Mouse (Mus musculus): ENCODE results near the gene Fanca. TPM values are rescaled to one million over a fixed set of nuclear protein-coding genes. Genes with fewer than 3 reads are reported as not detected.

Fanca gene
- polyA plus RNA-seq, 1 experiment from 2014 or later = 18.7 TPM

DNA sequence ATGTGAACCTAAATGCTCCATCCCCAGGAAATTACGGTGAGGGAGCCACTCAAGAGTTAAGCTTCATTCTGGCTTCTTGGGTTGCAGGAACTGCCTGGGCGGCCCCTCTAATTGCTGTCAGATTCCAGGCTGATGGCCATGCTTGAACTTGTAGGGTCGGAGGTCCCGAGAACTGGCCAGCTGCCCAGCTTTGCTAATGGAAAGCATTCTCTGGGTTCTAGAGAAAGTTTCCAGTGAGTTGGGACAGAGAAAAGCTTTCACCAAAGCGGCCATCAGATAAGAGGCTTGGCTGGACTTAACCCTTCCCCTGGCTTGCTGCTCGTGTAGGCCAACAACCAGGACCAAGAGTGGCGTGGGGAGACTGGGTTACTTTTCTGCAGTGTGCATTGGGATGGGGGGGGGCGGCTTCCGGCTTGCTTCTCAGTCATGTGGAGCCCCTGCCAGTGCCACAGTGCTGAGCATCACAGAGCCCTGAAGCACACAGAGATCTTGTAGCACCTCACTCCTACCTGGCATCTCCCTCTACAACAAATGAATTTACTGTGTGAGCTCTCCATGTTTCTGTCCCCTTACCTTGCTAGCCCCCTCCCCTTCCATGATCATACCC lies 30.0 kb upstream of the Fanca start:
- no peak overlapping the region for H3K4me2 ChIP-seq (ENCODE audit: low read length)
- peak overlapping the region; percentile 70 for H3K27ac ChIP-seq
- WGBS = 18% methylated on average over 9 of the region's 9 CpGs
- DNase-seq (ENCODE audit: low spot score) (peak; percentile 95), ATAC-seq (replicated peaks; ENCODE audit: low FRiP score, low read depth) (peak; percentile 43; the same call in 1 of the 2 replicates)
- no peaks in the 10 kb centered on the region for H3K27me3 ChIP-seq (ENCODE audit: insufficient read depth, low read length)
- peaks cover 23% of the 10 kb centered on the region for H3K4me1 ChIP-seq (replicated peaks; ENCODE audit: insufficient read depth, low read length)
- H3K9ac ChIP-seq (ENCODE audit: low read depth, low read length) = no peak overlapping the region
- H3K4me3 ChIP-seq (replicated peaks; ENCODE audit: low read depth, low read length) = no peak overlapping the region
- no peaks in the 10 kb centered on the region for H3K36me3 ChIP-seq (ENCODE audit: insufficient read depth, low read length)
- H3K9me3 ChIP-seq (replicated peaks; ENCODE audit: low read length) = no peaks in the 10 kb centered on the region
- no peak for TF ChIP-seq CTCF (IDR thresholded peaks at IDR 0.05; ENCODE audit: low read depth)

GRCm38 (mm10) chr8:123347293-123347692 lies 28.9 kb upstream of the Fanca start:
- ATAC-seq (replicated peaks; ENCODE audit: low FRiP score, low read depth) (no peak), DNase-seq (ENCODE audit: low spot score) (no peak)
- no peaks in the 10 kb centered on the region for H3K36me3 ChIP-seq (ENCODE audit: insufficient read depth, low read length)
- 45% methylated on average over 2 of the region's 2 CpGs for WGBS
- no peak overlapping the region for H3K4me2 ChIP-seq (ENCODE audit: low read length)
- no peaks in the 10 kb centered on the region for H3K27me3 ChIP-seq (ENCODE audit: insufficient read depth, low read length)
- peak overlapping the region; percentile 70 for H3K27ac ChIP-seq
- TF ChIP-seq CTCF (IDR thresholded peaks at IDR 0.05; ENCODE audit: low read depth) = no peak
- H3K9ac ChIP-seq (ENCODE audit: low read depth, low read length) = no peak overlapping the region
- no peak overlapping the region for H3K4me3 ChIP-seq (replicated peaks; ENCODE audit: low read depth, low read length)
- H3K9me3 ChIP-seq (replicated peaks; ENCODE audit: low read length) = no peaks in the 10 kb centered on the region
- peaks cover 28% of the 10 kb centered on the region for H3K4me1 ChIP-seq (replicated peaks; ENCODE audit: insufficient read depth, low read length)

GRCm38 (mm10) chr8:123345856-123346255 lies 27.5 kb upstream of the Fanca start:
- Histone ChIP-seq H3K27me3 (ENCODE audit: insufficient read depth, low read length) (no peaks in the 10 kb centered on the region), H3K36me3 (ENCODE audit: insufficient read depth, low read length) (no peaks in the 10 kb centered on the region), H3K4me3 (replicated peaks; ENCODE audit: low read depth, low read length) (no peak overlapping the region), H3K9me3 (replicated peaks; ENCODE audit: low read length) (no peaks in the 10 kb centered on the region), H3K4me1 (replicated peaks; ENCODE audit: insufficient read depth, low read length) (peaks cover 28% of the 10 kb centered on the region), H3K9ac (ENCODE audit: low read depth, low read length) (no peak overlapping the region), H3K4me2 (ENCODE audit: low read length) (no peak overlapping the region), H3K27ac (peak overlapping the region; percentile 36; the same call in 1 of the 2 replicates)
- no peak for ATAC-seq (replicated peaks; ENCODE audit: low FRiP score, low read depth)
- no peak for DNase-seq (ENCODE audit: low spot score)
- WGBS = 70% methylated on average over 6 of the region's 6 CpGs
- TF ChIP-seq CTCF (IDR thresholded peaks at IDR 0.05; ENCODE audit: low read depth) = no peak

DNA sequence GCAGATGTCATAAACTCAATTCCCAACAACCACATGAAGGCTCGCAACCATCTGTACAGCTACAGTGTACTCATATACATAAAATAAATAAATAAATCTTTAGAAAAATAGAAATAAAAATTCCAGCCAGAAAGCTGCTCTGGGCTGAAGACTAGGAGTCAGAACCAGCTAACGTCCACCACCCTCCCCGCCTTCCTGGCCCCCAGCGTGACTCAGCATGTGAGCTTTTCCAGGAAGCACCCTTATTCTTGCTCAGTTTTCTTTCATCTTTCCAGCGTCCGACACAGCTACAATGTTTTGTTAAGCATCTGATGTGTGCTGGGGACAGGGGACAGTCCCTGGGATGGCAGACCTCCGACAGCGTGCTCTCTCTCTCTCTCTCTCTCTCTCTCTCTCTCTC lies 26.8 kb upstream of the Fanca start:
- Histone ChIP-seq H3K4me2 (ENCODE audit: low read length) (no peak overlapping the region), H3K36me3 (ENCODE audit: insufficient read depth, low read length) (no peaks in the 10 kb centered on the region), H3K27ac (no peak overlapping the region), H3K9me3 (replicated peaks; ENCODE audit: low read length) (no peaks in the 10 kb centered on the region), H3K27me3 (ENCODE audit: insufficient read depth, low read length) (no peaks in the 10 kb centered on the region), H3K9ac (ENCODE audit: low read depth, low read length) (no peak overlapping the region), H3K4me1 (replicated peaks; ENCODE audit: insufficient read depth, low read length) (peaks cover 28% of the 10 kb centered on the region), H3K4me3 (replicated peaks; ENCODE audit: low read depth, low read length) (no peak overlapping the region)
- WGBS = 57% methylated on average over 8 of the region's 8 CpGs
- TF ChIP-seq CTCF (IDR thresholded peaks at IDR 0.05; ENCODE audit: low read depth) = no peak
- ATAC-seq (replicated peaks; ENCODE audit: low FRiP score, low read depth) (no peak), DNase-seq (ENCODE audit: low spot score) (peak; percentile 53)

DNA sequence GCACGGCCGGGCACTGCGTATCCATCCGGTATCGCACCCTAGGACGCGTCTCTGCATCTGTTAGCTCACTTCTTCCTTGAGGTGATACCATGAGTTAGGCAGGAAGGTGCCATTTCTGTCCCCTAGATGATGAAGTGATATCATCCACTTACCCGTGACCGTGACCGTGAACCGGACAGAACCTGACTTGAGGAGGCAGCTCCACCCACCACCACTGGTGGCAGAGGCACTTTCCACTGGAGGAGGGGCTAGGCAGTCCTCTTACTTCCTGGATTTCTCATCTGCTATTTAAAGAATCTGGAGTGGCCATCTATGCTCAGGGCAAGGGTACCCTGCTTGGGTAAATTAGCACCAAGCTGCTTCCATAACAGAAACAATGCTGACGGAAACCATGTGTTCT lies 25.0 kb upstream of the Fanca start:
- H3K4me3 ChIP-seq (replicated peaks; ENCODE audit: low read depth, low read length) = no peak overlapping the region
- ATAC-seq (replicated peaks; ENCODE audit: low FRiP score, low read depth) = no peak
- H3K9me3 ChIP-seq (replicated peaks; ENCODE audit: low read length) = no peaks in the 10 kb centered on the region
- peaks cover 18% of the 10 kb centered on the region for H3K4me1 ChIP-seq (replicated peaks; ENCODE audit: insufficient read depth, low read length)
- H3K9ac ChIP-seq (ENCODE audit: low read depth, low read length) = no peak overlapping the region
- no peaks in the 10 kb centered on the region for H3K27me3 ChIP-seq (ENCODE audit: insufficient read depth, low read length)
- H3K4me2 ChIP-seq (ENCODE audit: low read length) = no peak overlapping the region
- H3K36me3 ChIP-seq (ENCODE audit: insufficient read depth, low read length) = no peaks in the 10 kb centered on the region
- WGBS = 46% methylated on average over 12 of the region's 12 CpGs
- peak overlapping the region; percentile 40; the same call in 1 of the 2 replicates for H3K27ac ChIP-seq
- no peak for TF ChIP-seq CTCF (IDR thresholded peaks at IDR 0.05; ENCODE audit: low read depth)
- DNase-seq (ENCODE audit: low spot score) = no peak

DNA sequence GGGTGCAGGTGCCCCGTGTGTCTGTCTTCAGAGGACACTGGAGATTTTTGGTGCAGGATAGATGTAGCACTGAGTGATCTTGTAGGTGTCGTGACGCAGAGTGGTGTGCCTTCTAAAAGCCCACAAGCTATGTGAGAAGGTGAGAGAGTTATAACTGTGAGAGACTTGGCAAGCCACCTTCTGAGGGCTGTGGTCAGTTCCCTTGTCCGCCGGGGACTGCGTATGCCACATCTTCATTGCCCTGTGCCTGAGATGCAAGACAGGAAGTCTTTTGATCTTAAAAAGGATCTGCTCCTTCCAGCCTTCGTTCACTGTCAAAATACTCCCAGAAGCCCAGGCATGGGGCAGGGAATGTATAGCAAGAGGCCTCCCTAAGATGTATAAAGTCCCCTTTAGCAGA lies 24.5 kb upstream of the Fanca start:
- WGBS = 55% methylated on average over 7 of the region's 7 CpGs
- H3K27me3 ChIP-seq (ENCODE audit: insufficient read depth, low read length) = no peaks in the 10 kb centered on the region
- no peak overlapping the region for H3K9ac ChIP-seq (ENCODE audit: low read depth, low read length)
- no peak for ATAC-seq (replicated peaks; ENCODE audit: low FRiP score, low read depth)
- no peak for DNase-seq (ENCODE audit: low spot score)
- H3K4me1 ChIP-seq (replicated peaks; ENCODE audit: insufficient read depth, low read length) = peaks cover 16% of the 10 kb centered on the region
- no peaks in the 10 kb centered on the region for H3K36me3 ChIP-seq (ENCODE audit: insufficient read depth, low read length)
- no peak overlapping the region for H3K4me3 ChIP-seq (replicated peaks; ENCODE audit: low read depth, low read length)
- H3K27ac ChIP-seq = peak overlapping the region; percentile 42; the same call in 1 of the 2 replicates
- no peaks in the 10 kb centered on the region for H3K9me3 ChIP-seq (replicated peaks; ENCODE audit: low read length)
- no peak overlapping the region for H3K4me2 ChIP-seq (ENCODE audit: low read length)
- TF ChIP-seq CTCF (IDR thresholded peaks at IDR 0.05; ENCODE audit: low read depth) = no peak

GRCm38 (mm10) chr8:123342253-123342652 lies 23.9 kb upstream of the Fanca start:
- Histone ChIP-seq H3K27ac (peak overlapping the region; percentile 42; the same call in 1 of the 2 replicates), H3K4me1 (replicated peaks; ENCODE audit: insufficient read depth, low read length) (peaks cover 9% of the 10 kb centered on the region), H3K4me3 (replicated peaks; ENCODE audit: low read depth, low read length) (no peak overlapping the region), H3K9me3 (replicated peaks; ENCODE audit: low read length) (no peaks in the 10 kb centered on the region), H3K36me3 (ENCODE audit: insufficient read depth, low read length) (no peaks in the 10 kb centered on the region), H3K9ac (ENCODE audit: low read depth, low read length) (no peak overlapping the region), H3K4me2 (ENCODE audit: low read length) (no peak overlapping the region), H3K27me3 (ENCODE audit: insufficient read depth, low read length) (no peaks in the 10 kb centered on the region)
- no peak for TF ChIP-seq CTCF (IDR thresholded peaks at IDR 0.05; ENCODE audit: low read depth)
- 60% methylated on average over 8 of the region's 8 CpGs for WGBS
- ATAC-seq (replicated peaks; ENCODE audit: low FRiP score, low read depth) = no peak
- DNase-seq (ENCODE audit: low spot score) = no peak
